Mouse (Mus musculus): Measurements from ENCODE around the gene Cdc37l1. TPM values are rescaled to one million over a fixed set of nuclear protein-coding genes. Genes with fewer than 3 reads are reported as not detected.

Gene Cdc37l1
- polyA plus RNA-seq, 1 experiment from 2014 or later, result 62.3 TPM

- peaks cover 13% of the 10 kb centered on the region for H3K4me1 ChIP-seq (ENCODE audit: control insufficient read depth, insufficient read depth, low read length)
- H3K4me3 ChIP-seq (replicated peaks; ENCODE audit: low read depth, low read length), result no peak overlapping the region
- no peak for ATAC-seq (ENCODE audit: low FRiP score, low TSS enrichment)
- 46% methylated on average over 15 of the region's 15 CpGs for WGBS
- H3K9ac ChIP-seq (replicated peaks; ENCODE audit: low read length), result no peak overlapping the region
- H3K27ac ChIP-seq (replicated peaks; ENCODE audit: low read depth, low read length), result no peak overlapping the region
- H3K36me3 ChIP-seq (ENCODE audit: control insufficient read depth, insufficient read depth, low read length), result no peaks in the 10 kb centered on the region
- H3K4me2 ChIP-seq (ENCODE audit: low read length), result peak overlapping the region; percentile 76
- DNase-seq, result no peak
- H3K27me3 ChIP-seq (ENCODE audit: control insufficient read depth, insufficient read depth, low read length), result no peaks in the 10 kb centered on the region
- no peaks in the 10 kb centered on the region for H3K9me3 ChIP-seq (ENCODE audit: control insufficient read depth, low read length)
These were observed 56.0 kb downstream of the Cdc37l1 start for GRCm38 (mm10) chr19:29045956-29046650.

GRCm38 (mm10) chr19:29046961-29047333 lies 56.8 kb downstream of the Cdc37l1 start:
- no peak overlapping the region for H3K27ac ChIP-seq (replicated peaks; ENCODE audit: low read depth, low read length)
- H3K36me3 ChIP-seq (ENCODE audit: control insufficient read depth, insufficient read depth, low read length), result no peaks in the 10 kb centered on the region
- H3K4me2 ChIP-seq (ENCODE audit: low read length), result peak overlapping the region; percentile 76
- H3K27me3 ChIP-seq (ENCODE audit: control insufficient read depth, insufficient read depth, low read length), result no peaks in the 10 kb centered on the region
- peaks cover 13% of the 10 kb centered on the region for H3K4me1 ChIP-seq (ENCODE audit: control insufficient read depth, insufficient read depth, low read length)
- DNase-seq (no peak), ATAC-seq (ENCODE audit: low FRiP score, low TSS enrichment) (no peak)
- peak overlapping the region; percentile 87; the same call in 1 of the 2 replicates for H3K9ac ChIP-seq (replicated peaks; ENCODE audit: low read length)
- peak overlapping the region; percentile 86 for H3K4me3 ChIP-seq (replicated peaks; ENCODE audit: low read depth, low read length)
- 28% methylated on average over 4 of the region's 4 CpGs for WGBS
- H3K9me3 ChIP-seq (ENCODE audit: control insufficient read depth, low read length), result no peaks in the 10 kb centered on the region

GRCm38 (mm10) chr19:29047334-29048170 lies 57.4 kb downstream of the Cdc37l1 start, which contains the start of gene Ak3:
Gene Ak3 (minus strand): TSS chr19:29047961.
- DNase-seq (peak; percentile 80), ATAC-seq (ENCODE audit: low FRiP score, low TSS enrichment) (peak; percentile 82)
- Histone ChIP-seq H3K9ac (replicated peaks; ENCODE audit: low read length) (peak within 1 kb of the TSS; percentile 87), H3K9me3 (ENCODE audit: control insufficient read depth, low read length) (no peaks in the 10 kb centered on the region), H3K4me1 (ENCODE audit: control insufficient read depth, insufficient read depth, low read length) (peaks cover 13% of the 10 kb centered on the region), H3K4me3 (replicated peaks; ENCODE audit: low read depth, low read length) (peak within 1 kb of the TSS; percentile 86), H3K27me3 (ENCODE audit: control insufficient read depth, insufficient read depth, low read length) (no peaks in the 10 kb centered on the region), H3K36me3 (ENCODE audit: control insufficient read depth, insufficient read depth, low read length) (no peaks in the 10 kb centered on the region), H3K4me2 (ENCODE audit: low read length) (peak within 1 kb of the TSS; percentile 76), H3K27ac (replicated peaks; ENCODE audit: low read depth, low read length) (peak within 1 kb of the TSS; percentile 80)
- under 1% methylated on average over 62 of the region's 68 CpGs for WGBS

- H3K4me1 ChIP-seq (ENCODE audit: control insufficient read depth, insufficient read depth, low read length), result peaks cover 6% of the 10 kb centered on the region
- H3K27ac ChIP-seq (replicated peaks; ENCODE audit: low read depth, low read length), result no peak overlapping the region
- H3K4me2 ChIP-seq (ENCODE audit: low read length), result no peak overlapping the region
- H3K9ac ChIP-seq (replicated peaks; ENCODE audit: low read length), result no peak overlapping the region
- H3K4me3 ChIP-seq (replicated peaks; ENCODE audit: low read depth, low read length), result no peak overlapping the region
- DNase-seq, result no peak
- 77% methylated on average over 12 of the region's 12 CpGs for WGBS
- no peak for ATAC-seq (ENCODE audit: low FRiP score, low TSS enrichment)
- no peaks in the 10 kb centered on the region for H3K36me3 ChIP-seq (ENCODE audit: control insufficient read depth, insufficient read depth, low read length)
- H3K27me3 ChIP-seq (ENCODE audit: control insufficient read depth, insufficient read depth, low read length), result no peaks in the 10 kb centered on the region
- no peaks in the 10 kb centered on the region for H3K9me3 ChIP-seq (ENCODE audit: control insufficient read depth, low read length)
These were observed 59.4 kb downstream of the Cdc37l1 start for GRCm38 (mm10) chr19:29049401-29050075.

- Histone ChIP-seq H3K27me3 (ENCODE audit: control insufficient read depth, insufficient read depth, low read length) (no peaks in the 10 kb centered on the region), H3K4me2 (ENCODE audit: low read length) (no peak overlapping the region), H3K27ac (replicated peaks; ENCODE audit: low read depth, low read length) (no peak overlapping the region), H3K4me3 (replicated peaks; ENCODE audit: low read depth, low read length) (no peak overlapping the region), H3K9ac (replicated peaks; ENCODE audit: low read length) (no peak overlapping the region), H3K9me3 (ENCODE audit: control insufficient read depth, low read length) (no peaks in the 10 kb centered on the region), H3K36me3 (ENCODE audit: control insufficient read depth, insufficient read depth, low read length) (no peaks in the 10 kb centered on the region), H3K4me1 (ENCODE audit: control insufficient read depth, insufficient read depth, low read length) (peaks cover 3% of the 10 kb centered on the region; the same call in 1 of the 2 replicates)
- ATAC-seq (ENCODE audit: low FRiP score, low TSS enrichment) (no peak), DNase-seq (no peak)
- WGBS, result 76% methylated on average over 9 of the region's 9 CpGs
These were observed 60.2 kb downstream of the Cdc37l1 start for GRCm38 (mm10) chr19:29050186-29050980.

- DNase-seq (no peak), ATAC-seq (ENCODE audit: low FRiP score, low TSS enrichment) (no peak)
- Histone ChIP-seq H3K27me3 (ENCODE audit: control insufficient read depth, insufficient read depth, low read length) (no peaks in the 10 kb centered on the region), H3K27ac (replicated peaks; ENCODE audit: low read depth, low read length) (no peak overlapping the region), H3K4me3 (replicated peaks; ENCODE audit: low read depth, low read length) (no peak overlapping the region), H3K4me1 (ENCODE audit: control insufficient read depth, insufficient read depth, low read length) (no peaks in the 10 kb centered on the region), H3K36me3 (ENCODE audit: control insufficient read depth, insufficient read depth, low read length) (no peaks in the 10 kb centered on the region), H3K4me2 (ENCODE audit: low read length) (no peak overlapping the region), H3K9ac (replicated peaks; ENCODE audit: low read length) (no peak overlapping the region), H3K9me3 (ENCODE audit: control insufficient read depth, low read length) (no peaks in the 10 kb centered on the region)
- 93% methylated on average over 12 of the region's 12 CpGs for WGBS
These were observed 62.6 kb downstream of the Cdc37l1 start for GRCm38 (mm10) chr19:29052786-29053185.

GRCm38 (mm10) chr19:29054594-29054993 lies 64.4 kb downstream of the Cdc37l1 start:
- Histone ChIP-seq H3K27me3 (ENCODE audit: control insufficient read depth, insufficient read depth, low read length) (no peaks in the 10 kb centered on the region), H3K9ac (replicated peaks; ENCODE audit: low read length) (no peak overlapping the region), H3K4me2 (ENCODE audit: low read length) (no peak overlapping the region), H3K27ac (replicated peaks; ENCODE audit: low read depth, low read length) (no peak overlapping the region), H3K4me1 (ENCODE audit: control insufficient read depth, insufficient read depth, low read length) (no peaks in the 10 kb centered on the region), H3K36me3 (ENCODE audit: control insufficient read depth, insufficient read depth, low read length) (no peaks in the 10 kb centered on the region), H3K9me3 (ENCODE audit: control insufficient read depth, low read length) (no peaks in the 10 kb centered on the region), H3K4me3 (replicated peaks; ENCODE audit: low read depth, low read length) (no peak overlapping the region)
- WGBS, result 89% methylated on average over 6 of the region's 6 CpGs
- ATAC-seq (ENCODE audit: low FRiP score, low TSS enrichment) (no peak), DNase-seq (no peak)

GRCm38 (mm10) chr19:29055469-29055868 lies 65.3 kb downstream of the Cdc37l1 start:
- Histone ChIP-seq H3K9me3 (ENCODE audit: control insufficient read depth, low read length) (no peaks in the 10 kb centered on the region), H3K27me3 (ENCODE audit: control insufficient read depth, insufficient read depth, low read length) (no peaks in the 10 kb centered on the region), H3K36me3 (ENCODE audit: control insufficient read depth, insufficient read depth, low read length) (no peaks in the 10 kb centered on the region), H3K4me2 (ENCODE audit: low read length) (no peak overlapping the region), H3K9ac (replicated peaks; ENCODE audit: low read length) (no peak overlapping the region), H3K4me1 (ENCODE audit: control insufficient read depth, insufficient read depth, low read length) (no peaks in the 10 kb centered on the region), H3K27ac (replicated peaks; ENCODE audit: low read depth, low read length) (no peak overlapping the region), H3K4me3 (replicated peaks; ENCODE audit: low read depth, low read length) (no peak overlapping the region)
- WGBS, result 89% methylated on average over 4 of the region's 4 CpGs
- DNase-seq, result no peak
- no peak for ATAC-seq (ENCODE audit: low FRiP score, low TSS enrichment)
